8 mouse cellular contexts compared by ENCODE assay signal in genomic region chrX:12127799-12128164, GRCm38 (mm10). TPM values are rescaled to one million over a fixed set of nuclear protein-coding genes. Genes with fewer than 3 reads are reported as not detected.
DNase-seq lines count a peak whose midpoint lies in the region; ATAC-seq and TF ChIP-seq lines count a peak whose summit lies in the region.

No protein-coding gene starts in this region.

- dilution Hi-C loops in CH12.LX (cut with MboI; ENCODE audit: extremely low pct_ligation_motif_present, extremely low pct_unique_long_range_greater_than_20kb, low sequenced_read_pairs), result no loop called here

- H3K27ac ChIP-seq in heart, embryonic 11.5 days (ENCODE audit: low read depth, low read length), result peak overlapping the region; percentile 83
- H3K27ac ChIP-seq in CH12.LX (ENCODE audit: insufficient read depth, low read depth), result no peak overlapping the region
- H3K27ac ChIP-seq in forebrain, embryonic 12.5 days, result peak overlapping the region; percentile 93
- H3K27ac ChIP-seq in liver, embryonic 13.5 days, result no peak overlapping the region

- H3K4me1 ChIP-seq in heart, embryonic 11.5 days (ENCODE audit: control insufficient read depth, insufficient read depth, low read length), result peaks cover 35% of the 10 kb centered on the region
- H3K4me1 ChIP-seq in CH12.LX (ENCODE audit: control insufficient read depth in 1 of 2, insufficient read depth in 2 of 2), result peaks cover 14 to 51% of the 10 kb centered on the region in 2 experiments
- peaks cover 57% of the 10 kb centered on the region for H3K4me1 ChIP-seq in forebrain, embryonic 12.5 days
- peaks cover 9% of the 10 kb centered on the region; the same call in 1 of the 2 replicates for H3K4me1 ChIP-seq in liver, embryonic 13.5 days (replicated peaks)

- DNase-seq in heart, adult 9 months (ENCODE audit: low spot score in 2 of 2), result no peak
- DNase-seq in CH12.LX (ENCODE audit: extremely low read depth), result no peak
- DNase-seq in liver, embryonic 13.5 days, result no peak
- DNase-seq in B cell, adult 2 months, result no peak
- DNase-seq in frontal cortex, postnatal 14 days (ENCODE audit: low spot score in 2 of 2), result no peak

- H3K9me3 ChIP-seq in heart, embryonic 11.5 days (replicated peaks; ENCODE audit: control insufficient read depth, low read length), result no peaks in the 10 kb centered on the region
- H3K9me3 ChIP-seq in CH12.LX (replicated peaks; ENCODE audit: low read length), result no peaks in the 10 kb centered on the region
- no peaks in the 10 kb centered on the region for H3K9me3 ChIP-seq in forebrain, embryonic 12.5 days
- no peaks in the 10 kb centered on the region for H3K9me3 ChIP-seq in liver, embryonic 13.5 days (replicated peaks)

- in situ Hi-C loops in CH12.LX (cut with MboI; ENCODE audit: low pct_ligation_motif_present, low pct_unique_long_range_greater_than_20kb, low sequenced_read_pairs), result loop anchor here (5.0 kb wide), 1 partner anchor 40 kb away; no protein-coding TSS in a partner anchor

- 2% methylated on average over 33 of the region's 37 CpGs for WGBS in heart, embryonic 11.5 days (ENCODE audit: insufficient replicate concordance)
- 3% methylated on average over 37 of the region's 37 CpGs for WGBS in forebrain, embryonic 12.5 days
- WGBS in liver, embryonic 13.5 days (ENCODE audit: insufficient replicate concordance), result 4% methylated on average over 24 of the region's 37 CpGs

- TF ChIP-seq CTCF in CH12.LX (conservative IDR thresholded peaks at IDR 0.05 in 1 of 2, IDR thresholded peaks at IDR 0.05 in 1 of 2; ENCODE audit: low read depth in 2 of 2, low read length in 2 of 2), result no peak

- TF ChIP-seq EP300 in CH12.LX (IDR thresholded peaks at IDR 0.05; ENCODE audit: low read length), result no peak

- peaks cover 25% of the 10 kb centered on the region for H3K79me2 ChIP-seq in CH12.LX (replicated peaks; ENCODE audit: control insufficient read depth, extremely low read depth, insufficient read depth, poor library complexity, severe bottlenecking)

- H3K4me3 ChIP-seq in heart, embryonic 11.5 days (ENCODE audit: low read depth, low read length), result peak overlapping the region; percentile 64
- H3K4me3 ChIP-seq in CH12.LX (replicated peaks in 1 of 3; ENCODE audit: low read depth in 2 of 3, low read length in 2 of 3, poor library complexity in 1 of 3), result peak overlapping the region; percentile 53 to 75 (median 58)
- peak overlapping the region; percentile 60 for H3K4me3 ChIP-seq in forebrain, embryonic 12.5 days (replicated peaks)
- peak overlapping the region; percentile 50 for H3K4me3 ChIP-seq in liver, embryonic 13.5 days (replicated peaks)

- peak overlapping the region; percentile 66 for H3K4me2 ChIP-seq in heart, embryonic 11.5 days
- H3K4me2 ChIP-seq in CH12.LX (ENCODE audit: insufficient read depth, low read depth, poor library complexity, severe bottlenecking), result 0 out of 2 replicates have a peak overlapping the region, but pooled peaks have one; percentile 73
- H3K4me2 ChIP-seq in forebrain, embryonic 12.5 days, result peak overlapping the region; percentile 63
- H3K4me2 ChIP-seq in liver, embryonic 13.5 days, result peak overlapping the region; percentile 57

- peaks cover 73% of the 10 kb centered on the region for H3K27me3 ChIP-seq in heart, embryonic 11.5 days (ENCODE audit: control insufficient read depth, insufficient read depth, low read length)
- no peaks in the 10 kb centered on the region for H3K27me3 ChIP-seq in CH12.LX (replicated peaks)
- H3K27me3 ChIP-seq in forebrain, embryonic 12.5 days, result peaks cover 95% of the 10 kb centered on the region
- peaks cover 98% of the 10 kb centered on the region for H3K27me3 ChIP-seq in liver, embryonic 13.5 days

- no peak for TF ChIP-seq POLR2A in CH12.LX (IDR thresholded peaks at IDR 0.05; ENCODE audit: low read depth, low read length)

- no peak for TF ChIP-seq RAD21 in CH12.LX (IDR thresholded peaks at IDR 0.05; ENCODE audit: low read depth, low read length)

- H3K9ac ChIP-seq in heart, embryonic 11.5 days (ENCODE audit: low read depth, low read length), result peak overlapping the region; percentile 82
- H3K9ac ChIP-seq in CH12.LX (ENCODE audit: insufficient read depth, low read depth), result peak overlapping the region; percentile 76
- H3K9ac ChIP-seq in forebrain, embryonic 12.5 days, result peak overlapping the region; percentile 78
- peak overlapping the region; percentile 47; the same call in 1 of the 2 replicates for H3K9ac ChIP-seq in liver, embryonic 13.5 days

- ATAC-seq in heart, embryonic 11.5 days (replicated peaks; ENCODE audit: insufficient number of reproducible peaks, low FRiP score, low TSS enrichment), result no peak
- peak; percentile 8 for ATAC-seq in forebrain, embryonic 12.5 days (ENCODE audit: low FRiP score)
- ATAC-seq in liver, embryonic 13.5 days (ENCODE audit: low read depth), result no peak
- no peak for ATAC-seq in granulocyte monocyte progenitor cell, adult 5-6 weeks (replicated peaks; ENCODE audit: poor library complexity, severe bottlenecking)

- no peaks in the 10 kb centered on the region for H3K36me3 ChIP-seq in heart, embryonic 11.5 days (ENCODE audit: control insufficient read depth, insufficient read depth, low read length)
- H3K36me3 ChIP-seq in CH12.LX (replicated peaks in 1 of 2; ENCODE audit: control insufficient read depth in 1 of 2, insufficient read depth in 1 of 2, low read length in 1 of 2), result no peaks in the 10 kb centered on the region
- no peaks in the 10 kb centered on the region for H3K36me3 ChIP-seq in forebrain, embryonic 12.5 days (replicated peaks)
- H3K36me3 ChIP-seq in liver, embryonic 13.5 days, result no peaks in the 10 kb centered on the region

TF ChIP-seq in CH12.LX, 34 proteins besides CTCF, POLR2A, EP300 and RAD21:
- TF ChIP-seq JUND (conservative IDR thresholded peaks at IDR 0.05; ENCODE audit: low read depth, low read length) (no peak), CHD2 (IDR thresholded peaks at IDR 0.05; ENCODE audit: low read length) (no peak), USF2 (conservative IDR thresholded peaks at IDR 0.05; ENCODE audit: low read depth, low read length) (no peak), HCFC1 (IDR thresholded peaks at IDR 0.05; ENCODE audit: low read depth, low read length) (no peak), ZKSCAN1 (IDR thresholded peaks at IDR 0.05; ENCODE audit: borderline replicate concordance, low read depth, low read length) (no peak), MYC (IDR thresholded peaks at IDR 0.05; ENCODE audit: low read depth, low read length) (no peak), BHLHE40 (IDR thresholded peaks at IDR 0.05; ENCODE audit: low read depth, low read length) (no peak; the same call in 1 of the 2 replicates), MXI1 (IDR thresholded peaks at IDR 0.05; ENCODE audit: low read depth, low read length) (no peak), IRF4 (IDR thresholded peaks at IDR 0.05; ENCODE audit: low read depth, low read length) (no peak), USF1 (IDR thresholded peaks at IDR 0.05; ENCODE audit: low read depth, low read length) (no peak), ETS1 (conservative IDR thresholded peaks at IDR 0.05; ENCODE audit: low read depth, low read length) (no peak), MAFK (IDR thresholded peaks at IDR 0.05; ENCODE audit: insufficient replicate concordance, low read length) (no peak), NELFE (IDR thresholded peaks at IDR 0.05; ENCODE audit: low read depth, low read length) (no peak), MAZ (IDR thresholded peaks at IDR 0.05; ENCODE audit: low read depth, low read length) (no peak), KAT2A (IDR thresholded peaks at IDR 0.05; ENCODE audit: insufficient replicate concordance, low read length) (no peak), ZC3H11A (IDR thresholded peaks at IDR 0.05; ENCODE audit: low read depth, low read length) (no peak), CHD1 (IDR thresholded peaks at IDR 0.05; ENCODE audit: low read depth, low read length) (no peak), TCF12 (IDR thresholded peaks at IDR 0.05; ENCODE audit: low read depth, low read length) (no peak), NRF1 (IDR thresholded peaks at IDR 0.05; ENCODE audit: low read depth, low read length) (no peak)

RNA-seq across cellular contexts. Expression of gene Bcor, which starts 32.4 kb away (rescaled TPM):
- 18.7 and 20.2 TPM in 2 replicates for polyA plus RNA-seq in heart, embryonic 11.5 days (2014; fragmentation: Nextera tagmentation; extraction: Ambion mirVana)
- total RNA-seq in CH12.LX (2012; rRNA removed) (40.0 and 41.1 TPM in 2 replicates), CH12.LX (2014; rRNA removed) (14.3 and 14.6 TPM in 2 replicates)
- 29.6 and 33.8 TPM in 2 replicates for polyA plus RNA-seq in CH12.LX (2012; ENCODE audit: insufficient read length, low read depth)
- 23.1 and 23.5 TPM in 2 replicates for polyA plus RNA-seq in forebrain, embryonic 12.5 days (2016; fragmentation: Nextera tagmentation; extraction: Ambion mirVana)
- polyA plus RNA-seq in liver, embryonic 13.5 days (2015; fragmentation: Nextera tagmentation; extraction: Ambion mirVana), result 3.8 and 4.2 TPM in 2 replicates
- 36.0 and 55.0 TPM in 2 replicates for total RNA-seq in granulocyte monocyte progenitor cell, adult 5-6 weeks (2014; fragmentation: Nextera tagmentation)
- 30.6 and 32.7 TPM in 2 replicates for total RNA-seq in granulocyte monocyte progenitor cell, adult 5-6 weeks (2017)

Comparison
In these comparisons a context has a peak if more than half of its experiments do, and no peak if none do; other contexts are left out.
1. H3K27ac ChIP-seq: peak in heart, embryonic 11.5 days (single experiment) and forebrain, embryonic 12.5 days (single experiment); none in CH12.LX (single experiment) and liver, embryonic 13.5 days (single experiment).
2. Peak in every context shown above with its lines, with median percentiles within 50 percentile points of each other: H3K4me2 ChIP-seq, H3K4me3 ChIP-seq and H3K9ac ChIP-seq.